Mouse (Mus musculus) brown adipose tissue, adult 24 weeks (tissue): ENCODE results near the gene Neurl4. TPM values are rescaled to one million over a fixed set of nuclear protein-coding genes. Genes with fewer than 3 reads are reported as not detected.
"Not testable (repeated sequence)": the region's sequence is repeated elsewhere in the genome, so short reads cannot be mapped to it uniquely, and the experiment has no call there.

Experiments
- H3K27ac ChIP-seq: fragments of 200-500 bp; replicated peaks from 2 replicates; pipeline ENCODE4 v1.5.1; 2012; ENCODE audit warnings: low read depth, mild to moderate bottlenecking, low read length
- H3K4me1 ChIP-seq: fragments of 200-500 bp; 2 replicates; pipeline ENCODE4 v1.6.1; 2012; ENCODE audit warnings: low read length, mixed read lengths; ENCODE audit not compliant: control insufficient read depth, insufficient read depth, insufficient read length
- H3K4me3 ChIP-seq: fragments of 200-500 bp; 2 replicates; pipeline ENCODE4 v1.5.1; 2012; ENCODE audit warnings: low read depth, mild to moderate bottlenecking, low read length, moderate library complexity; ENCODE audit not compliant: insufficient read depth
- polyA plus RNA-seq: library from polyadenylated mRNA; stranded (reverse); fragments of >200 nt; gene quantifications from 2 replicates; pipeline ENCODE4 v1.2.4, GENCODE M21; 2012; ENCODE audit not compliant: missing spikeins, insufficient read depth, insufficient read length

The Neurl4 gene
- polyA plus RNA-seq, 1 experiment: 18.4 TPM

GRCm38 (mm10) chr11:69939731-69940130 is 38.9 kb downstream of the Neurl4 start:
- H3K4me1 ChIP-seq: peaks cover 15% of the 10 kb centered on the region
- H3K4me3 ChIP-seq: no peak overlapping the region
- peak overlapping the region; percentile 72 for H3K27ac ChIP-seq

- no peak overlapping the region for H3K27ac ChIP-seq
Measured at GRCm38 (mm10) chr11:69940962-69941361, 40.1 kb downstream of the Neurl4 start.

GRCm38 (mm10) chr11:69945216-69945615 is 44.3 kb downstream of the Neurl4 start:
- Histone ChIP-seq H3K4me3 (peak overlapping the region; percentile 77), H3K4me1 (peaks cover 11% of the 10 kb centered on the region; the same call in 1 of the 2 replicates), H3K27ac (peak overlapping the region; percentile 92)

More at GRCm38 (mm10) chr11:69940962-69941361, 40.1 kb downstream of the Neurl4 start:
- Histone ChIP-seq H3K4me3 (no peak overlapping the region), H3K4me1 (peaks cover 24% of the 10 kb centered on the region)

- Histone ChIP-seq H3K4me1 (peaks cover 11% of the 10 kb centered on the region; the same call in 1 of the 2 replicates), H3K4me3 (peak overlapping the region; percentile 77), H3K27ac (peak overlapping the region; percentile 92)
Measured at GRCm38 (mm10) chr11:69945997-69946891, 45.4 kb downstream of the Neurl4 start.

- H3K4me1 ChIP-seq: peaks cover 11% of the 10 kb centered on the region; the same call in 1 of the 2 replicates
- H3K4me3 ChIP-seq: peak overlapping the region; percentile 77
- H3K27ac ChIP-seq: peak overlapping the region; percentile 92
Measured at GRCm38 (mm10) chr11:69947337-69948065, 46.6 kb downstream of the Neurl4 start.

- H3K4me3 ChIP-seq: peak within 1 kb of the TSS; percentile 77
Measured at GRCm38 (mm10) chr11:69948066-69948762, 47.3 kb downstream of the Neurl4 start, which contains the start of gene Slc2a4. Gene Slc2a4, minus strand, starts transcription at chr11:69948188.

GRCm38 (mm10) chr11:69948763-69949150 is 47.9 kb downstream of the Neurl4 start:
- Histone ChIP-seq H3K4me3 (peak overlapping the region; percentile 77), H3K27ac (peak overlapping the region; percentile 67), H3K4me1 (peaks cover 11% of the 10 kb centered on the region; the same call in 1 of the 2 replicates)

More at GRCm38 (mm10) chr11:69948066-69948762, 47.3 kb downstream of the Neurl4 start, which contains the start of gene Slc2a4:
- Histone ChIP-seq H3K27ac (peak within 1 kb of the TSS; percentile 92), H3K4me1 (peaks cover 11% of the 10 kb centered on the region; the same call in 1 of the 2 replicates)

GRCm38 (mm10) chr11:69950807-69951459 is 50.1 kb downstream of the Neurl4 start:
- H3K27ac ChIP-seq: no peak overlapping the region
- no peak overlapping the region for H3K4me3 ChIP-seq
- H3K4me1 ChIP-seq: no peaks in the 10 kb centered on the region

- Histone ChIP-seq H3K27ac (no peak overlapping the region), H3K4me1 (no peaks in the 10 kb centered on the region), H3K4me3 (no peak overlapping the region)
Measured at GRCm38 (mm10) chr11:69952274-69952673, 51.4 kb downstream of the Neurl4 start.

- H3K4me3 ChIP-seq: no peak overlapping the region
- no peaks in the 10 kb centered on the region for H3K4me1 ChIP-seq
- no peak overlapping the region for H3K27ac ChIP-seq
Measured at GRCm38 (mm10) chr11:69953267-69953915, 52.5 kb downstream of the Neurl4 start.

- not testable (repeated sequence) for H3K27ac ChIP-seq, H3K4me3 ChIP-seq
Measured at GRCm38 (mm10) chr11:69955618-69956017, 54.7 kb downstream of the Neurl4 start.

GRCm38 (mm10) chr11:69956218-69956617 is 55.3 kb downstream of the Neurl4 start:
- no peaks in the 10 kb centered on the region for H3K4me1 ChIP-seq
- no peak overlapping the region for H3K4me3 ChIP-seq
- no peak overlapping the region for H3K27ac ChIP-seq

More at GRCm38 (mm10) chr11:69955618-69956017, 54.7 kb downstream of the Neurl4 start:
- H3K4me1 ChIP-seq: not testable (repeated sequence)

GRCm38 (mm10) chr11:69960616-69961015 is 59.7 kb downstream of the Neurl4 start:
- Histone ChIP-seq H3K27ac (no peak overlapping the region), H3K4me3 (no peak overlapping the region), H3K4me1 (no peaks in the 10 kb centered on the region)

- no peak overlapping the region for H3K4me3 ChIP-seq
- no peak overlapping the region for H3K27ac ChIP-seq
- H3K4me1 ChIP-seq: peaks cover 3% of the 10 kb centered on the region; the same call in 1 of the 2 replicates
Measured at GRCm38 (mm10) chr11:69961841-69962240, 61.0 kb downstream of the Neurl4 start.
